Mouse (Mus musculus): ENCODE data around the gene Gm44973. TPM values are rescaled to one million over a fixed set of nuclear protein-coding genes. Genes with fewer than 3 reads are reported as not detected.
"Not testable (repeated sequence)": the region's sequence is repeated elsewhere in the genome, so short reads cannot be mapped to it uniquely, and the experiment has no call there.

Gene Gm44973
- not detected for total RNA-seq (2021)

DNA sequence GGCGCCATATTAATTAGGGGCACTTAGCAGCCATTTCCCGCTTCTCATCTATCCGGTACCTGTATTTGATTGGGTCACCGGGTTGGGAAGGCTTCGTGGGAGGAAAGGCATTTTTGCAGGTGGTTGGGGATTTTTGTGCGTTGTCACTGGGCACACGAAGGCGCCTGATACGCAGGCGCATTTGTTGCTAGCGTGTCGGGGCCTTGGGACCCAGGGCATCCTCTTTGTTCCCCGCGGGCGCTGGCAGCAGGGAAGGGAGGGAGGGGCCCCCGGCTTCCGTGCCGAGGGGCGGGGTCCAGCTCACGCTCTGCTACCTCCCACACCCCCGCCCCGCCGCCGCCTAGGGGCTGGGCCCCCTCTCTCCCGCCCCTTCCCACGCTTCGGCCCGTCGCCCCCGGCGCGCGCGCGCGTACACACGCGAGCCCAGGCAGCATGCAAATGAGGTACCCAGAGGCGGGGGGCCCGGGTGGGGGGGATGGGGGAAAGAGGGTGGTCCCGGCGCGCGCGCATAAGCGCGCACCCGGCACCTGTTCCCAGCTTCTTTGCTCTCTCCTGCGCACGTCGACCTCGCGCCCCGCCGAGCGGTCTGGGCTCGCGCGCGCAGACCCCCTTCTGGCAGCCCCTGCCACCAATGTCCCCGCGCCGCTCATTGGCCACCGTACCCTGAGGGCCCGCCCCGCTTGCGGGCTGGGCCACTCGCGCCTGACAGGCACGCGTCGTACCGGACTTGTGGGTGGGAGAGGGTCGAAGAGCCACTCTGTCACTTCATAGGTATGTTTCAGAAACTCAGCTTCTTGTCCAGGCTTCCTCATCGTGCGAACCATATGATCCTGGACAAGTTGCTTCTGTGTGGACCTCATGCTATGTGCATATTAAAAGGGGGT, at the start of gene Gm44973:
TSS of gene Gm44973 (plus strand) at position 379 of the 884 bp plus-strand sequence.
- intact Hi-C loops (cut with DNase I) = loop anchor here (5.0 kb wide), 1 partner anchor 37 kb away; the partner anchor contains the start of gene Zfp580
- peak; percentile 98 for DNase-seq

GRCm38 (mm10) chr7:4971068-4971467, 44.2 kb upstream of the Gm44973 start, which contains the start of gene Sbk3:
Sbk3 (minus strand) TSS chr7:4971168.
- intact Hi-C loops (cut with DNase I) = no loop called here

DNA sequence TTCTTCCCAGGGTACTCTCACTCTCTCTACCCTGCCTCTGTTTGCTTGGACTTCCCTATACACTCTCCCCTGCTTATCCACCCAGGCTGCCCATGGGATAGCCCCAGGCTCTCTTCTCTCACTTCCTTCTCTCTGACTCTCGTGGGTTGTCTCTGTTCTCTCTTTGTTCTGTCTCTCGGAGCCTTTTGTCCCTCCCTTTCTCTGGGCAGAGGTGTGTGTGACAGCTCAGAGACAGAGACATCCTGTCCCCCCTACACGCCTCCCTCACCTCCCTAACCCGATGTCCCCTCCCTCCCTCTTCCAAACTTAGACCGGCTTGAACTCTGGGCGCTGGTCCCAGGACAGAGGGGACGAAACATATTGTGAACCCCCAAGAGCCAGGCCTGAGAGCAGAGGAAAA, 43.6 kb upstream of the Gm44973 start:
- intact Hi-C loops (cut with DNase I) = no loop called here
- no peak for DNase-seq

More at GRCm38 (mm10) chr7:4971068-4971467, 44.2 kb upstream of the Gm44973 start, which contains the start of gene Sbk3:
- DNase-seq = no peak

- intact Hi-C loops (cut with DNase I) = no loop called here
- DNase-seq = no peak
These were observed 42.8 kb upstream of the Gm44973 start for GRCm38 (mm10) chr7:4972321-4973047.

- DNase-seq = no peak
- intact Hi-C loops (cut with DNase I) = no loop called here
These were observed 39.8 kb upstream of the Gm44973 start for GRCm38 (mm10) chr7:4975455-4975854.

GRCm38 (mm10) chr7:4976832-4977231, 38.5 kb upstream of the Gm44973 start:
- DNase-seq = no peak
- intact Hi-C loops (cut with DNase I) = no loop called here

DNA sequence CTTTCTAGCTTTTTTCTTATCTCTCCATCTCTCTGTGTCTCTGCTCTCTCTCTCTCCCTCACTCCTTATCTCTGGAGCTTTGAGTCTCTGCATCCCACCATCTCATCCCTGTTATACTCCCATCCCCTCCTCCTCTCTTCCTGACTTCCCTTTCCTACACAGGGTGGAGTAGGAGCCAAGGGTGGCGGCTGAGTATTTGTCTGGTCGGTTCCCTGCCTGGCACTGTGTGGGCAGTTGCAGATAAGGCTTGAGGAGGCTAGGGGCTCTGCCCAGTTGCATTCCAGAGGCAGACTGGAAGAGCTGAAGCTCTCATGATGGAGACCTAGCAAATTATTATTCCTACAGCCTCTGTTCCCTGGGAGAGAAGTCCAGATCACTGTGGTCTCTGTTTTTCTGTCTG, 27.0 kb upstream of the Gm44973 start:
- intact Hi-C loops (cut with DNase I) = no loop called here
- no peak for DNase-seq

DNA sequence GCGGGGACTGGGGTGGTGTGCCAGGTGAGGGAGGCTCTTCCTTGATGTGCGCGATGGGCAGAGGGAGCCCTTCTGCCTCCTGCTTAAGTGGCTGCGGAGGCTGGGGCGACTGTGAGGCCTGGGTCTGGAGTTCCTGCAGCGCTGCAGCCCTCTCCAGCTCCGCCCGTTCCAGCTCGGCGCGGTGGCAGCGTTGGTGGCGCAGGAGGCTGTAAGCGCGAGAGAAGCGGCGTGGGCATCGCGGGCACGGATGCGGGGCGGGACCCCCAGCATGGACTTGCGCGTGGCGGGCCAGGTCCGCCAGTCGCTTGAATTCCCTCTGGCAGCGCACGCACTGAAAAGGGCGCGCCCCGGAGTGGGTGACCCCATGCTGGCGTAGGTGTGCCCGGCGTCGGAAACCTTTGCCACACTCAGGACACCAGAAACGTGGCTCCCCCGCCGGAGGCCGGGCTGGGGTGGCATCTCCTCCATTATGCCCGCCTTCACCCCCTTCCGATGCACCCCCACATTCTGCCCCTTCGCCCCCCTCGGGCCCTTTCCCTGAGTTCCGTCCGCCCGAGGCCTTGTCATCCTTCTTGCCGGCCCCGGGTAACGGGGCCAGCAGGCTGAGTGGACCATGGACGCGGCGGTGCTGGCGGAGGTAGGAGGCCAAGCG, 21.8 kb upstream of the Gm44973 start:
- peak; percentile 17 for DNase-seq
- intact Hi-C loops (cut with DNase I) = no loop called here

DNA sequence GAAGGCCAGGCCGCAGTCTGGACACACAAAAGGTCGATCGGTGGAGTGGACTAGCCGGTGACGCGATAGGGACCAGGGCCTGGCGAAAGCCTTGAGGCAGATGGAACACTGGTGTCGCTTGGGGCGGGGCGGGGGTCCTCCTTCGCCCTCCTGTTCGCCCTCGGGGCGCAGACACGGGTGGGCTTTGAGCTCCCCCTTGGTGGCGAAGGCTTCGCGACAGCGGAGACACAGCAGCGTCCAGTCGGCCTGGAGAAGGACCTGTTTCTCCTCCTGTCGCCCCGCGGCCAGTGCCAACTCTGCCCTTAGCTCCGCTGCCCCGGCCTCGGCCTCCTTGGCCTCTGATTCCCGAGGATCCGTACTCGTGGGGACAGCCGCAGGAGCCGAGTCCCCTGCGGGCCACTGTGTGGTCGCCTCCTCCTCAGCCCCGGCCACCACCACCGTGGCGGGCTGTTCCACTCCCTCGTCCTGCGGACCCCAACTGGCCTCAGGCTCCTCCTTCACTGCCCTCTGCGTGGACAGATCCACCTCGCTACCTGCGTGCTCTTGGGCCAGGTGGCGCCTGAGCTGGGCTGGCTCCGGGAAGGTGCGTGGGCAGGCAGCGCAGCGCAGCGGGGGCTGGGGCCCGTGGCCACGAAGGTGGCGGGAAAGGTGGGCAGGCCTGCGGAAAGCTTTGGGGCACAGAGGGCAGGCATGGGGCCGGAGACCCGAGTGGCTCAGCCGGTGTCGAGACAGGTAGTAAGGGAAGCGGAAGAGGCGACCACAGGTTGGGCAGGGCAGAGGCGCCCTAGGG, 21.1 kb upstream of the Gm44973 start:
- intact Hi-C loops (cut with DNase I) = no loop called here
- peak; percentile 13 for DNase-seq

DNA sequence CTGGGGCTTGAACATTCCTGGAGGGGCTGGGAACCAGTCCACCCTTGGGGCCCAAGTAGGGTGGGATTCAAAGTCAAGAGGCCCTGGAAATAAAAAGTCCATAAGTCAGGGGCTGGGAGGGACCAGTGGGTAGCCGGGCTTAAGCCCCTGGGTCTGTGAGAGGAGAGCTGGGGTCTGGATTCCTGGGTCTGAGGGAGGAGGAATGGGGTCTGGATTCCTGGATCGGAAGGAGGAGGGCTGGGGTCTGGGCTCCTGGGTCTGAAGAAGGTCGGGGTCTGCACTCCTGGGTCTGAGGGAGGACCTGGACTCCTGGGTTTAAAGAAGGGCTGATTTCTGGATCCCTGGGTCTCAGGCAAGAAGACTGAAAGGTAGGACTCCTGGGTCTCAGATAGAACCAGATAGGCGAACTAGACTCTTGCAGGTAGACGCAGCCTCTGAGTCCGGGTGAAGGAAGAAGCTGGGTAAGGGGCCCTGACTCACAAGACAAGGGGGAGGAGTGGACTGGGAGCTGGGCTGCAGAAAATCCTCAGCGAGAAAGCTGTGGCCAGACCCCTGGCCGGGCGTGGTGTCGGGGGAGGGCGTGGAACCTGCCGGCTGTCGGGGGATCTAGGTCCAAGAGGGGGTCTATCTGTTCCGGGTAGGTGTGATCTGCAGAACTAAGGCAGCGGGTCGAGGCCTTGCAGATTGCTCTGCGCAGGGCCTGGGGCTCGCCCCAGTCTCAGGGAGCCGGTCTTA, 19.9 kb upstream of the Gm44973 start:
- intact Hi-C loops (cut with DNase I) = no loop called here
- no peak for DNase-seq

GRCm38 (mm10) chr7:4996003-4996895, 19.0 kb upstream of the Gm44973 start, which contains the start of gene Zfp579:
Zfp579 (minus strand) TSS chr7:4996158.
- peak; percentile 96 for DNase-seq
- intact Hi-C loops (cut with DNase I) = no loop called here

DNA sequence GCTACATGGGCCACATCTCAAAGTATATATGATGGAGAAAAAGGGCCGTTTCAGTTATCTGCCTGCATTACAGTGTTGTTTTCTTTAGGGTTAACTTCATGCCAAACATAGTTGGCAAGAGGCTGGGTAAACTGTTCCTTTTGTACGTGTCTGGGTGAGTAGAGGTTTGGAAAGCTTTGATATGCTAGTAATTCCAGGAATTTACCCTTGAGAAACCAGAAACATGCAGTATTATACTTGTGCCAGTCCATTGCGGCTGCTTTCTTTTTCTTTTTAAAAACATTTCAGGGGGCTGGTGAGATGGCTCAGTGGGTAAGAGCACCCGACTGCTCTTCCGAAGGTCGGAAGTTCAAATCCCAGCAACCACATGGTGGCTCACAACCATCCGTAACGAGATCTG, 18.4 kb upstream of the Gm44973 start:
- intact Hi-C loops (cut with DNase I) = no loop called here

DNA sequence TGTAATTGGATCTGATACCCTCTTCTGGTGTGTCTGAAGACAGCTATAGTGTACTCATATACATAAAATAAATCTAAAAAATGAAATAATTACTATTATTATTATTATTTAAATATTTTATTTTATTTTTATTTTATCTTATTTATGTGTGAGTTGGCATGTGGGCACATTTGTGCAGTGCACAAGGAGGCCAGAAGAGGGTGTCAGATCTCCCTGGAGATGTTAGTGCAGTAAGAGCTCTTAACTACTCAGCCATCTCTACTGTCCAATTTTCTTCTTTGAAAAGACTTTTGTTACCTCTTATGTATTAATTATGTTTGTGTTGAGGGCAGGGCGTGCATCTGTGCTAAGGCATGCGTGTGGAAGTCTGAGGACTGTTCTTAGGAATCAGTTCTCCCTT, 15.4 kb upstream of the Gm44973 start:
- DNase-seq = no peak

More for the DNA sequence above, 18.4 kb upstream of the Gm44973 start:
- DNase-seq = no peak

DNA sequence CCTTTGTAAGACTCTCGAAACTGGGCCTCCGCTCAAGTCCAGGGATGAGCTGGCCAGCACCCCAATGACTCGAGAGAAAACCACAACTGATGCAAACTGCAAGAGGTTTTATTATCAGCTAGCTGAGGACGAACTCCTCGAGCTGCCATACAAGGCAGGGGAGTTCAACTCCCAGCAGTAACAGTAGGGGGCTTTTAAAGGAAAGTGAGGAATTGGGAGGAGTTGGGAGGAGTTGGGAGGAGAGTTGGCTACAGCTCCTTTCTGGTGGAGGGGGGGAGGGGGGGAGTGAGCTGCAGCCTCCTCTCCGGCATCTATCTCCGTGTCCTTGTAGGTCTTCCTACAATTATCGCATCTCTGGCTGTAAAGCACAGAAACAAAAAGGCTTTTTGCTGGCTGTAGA, 12.4 kb upstream of the Gm44973 start:
- DNase-seq; intact Hi-C loops (cut with DNase I): not testable (repeated sequence)

More for the DNA sequence above, 15.4 kb upstream of the Gm44973 start:
- intact Hi-C loops (cut with DNase I) = no loop called here

- DNase-seq = no peak
These were observed 7.1 kb upstream of the Gm44973 start for GRCm38 (mm10) chr7:5008229-5008628.

GRCm38 (mm10) chr7:5012681-5013513, 2.4 kb upstream of the Gm44973 start:
- no peak for DNase-seq
- intact Hi-C loops (cut with DNase I) = no loop called here

More at GRCm38 (mm10) chr7:5008229-5008628, 7.1 kb upstream of the Gm44973 start:
- intact Hi-C loops (cut with DNase I) = no loop called here

Measured in left cerebral cortex, postnatal 4 days (tissue).